Mouse (Mus musculus): ENCODE measurements around the gene Wnt5a. TPM values are rescaled to one million over a fixed set of nuclear protein-coding genes. Genes with fewer than 3 reads are reported as not detected.

Gene Wnt5a
- polyA plus RNA-seq, 1 experiment: not detected

- H3K9me3 ChIP-seq: peaks cover 34% of the 10 kb centered on the region
- TF ChIP-seq FLI1 (IDR thresholded peaks at IDR 0.05; ENCODE audit: low read length): no peak
- TF ChIP-seq GATA1 (IDR thresholded peaks at IDR 0.05; ENCODE audit: borderline replicate concordance, low read length): no peak
- H3K4me3 ChIP-seq (replicated peaks): no peak overlapping the region
- no peaks in the 10 kb centered on the region for H3K36me3 ChIP-seq (replicated peaks; ENCODE audit: low read length)
- no peaks in the 10 kb centered on the region for H3K4me1 ChIP-seq
- H3K27me3 ChIP-seq (replicated peaks): peaks cover 8% of the 10 kb centered on the region
These were observed 13.3 kb downstream of the Wnt5a start for GRCm38 (mm10) chr14:28517631-28518560.

- no peak for TF ChIP-seq GATA1 (IDR thresholded peaks at IDR 0.05; ENCODE audit: borderline replicate concordance, low read length)
- no peak for TF ChIP-seq FLI1 (IDR thresholded peaks at IDR 0.05; ENCODE audit: low read length)
- peaks cover 34% of the 10 kb centered on the region for H3K9me3 ChIP-seq
- no peaks in the 10 kb centered on the region for H3K4me1 ChIP-seq
- peaks cover 2% of the 10 kb centered on the region for H3K27me3 ChIP-seq (replicated peaks)
- no peak overlapping the region for H3K4me3 ChIP-seq (replicated peaks)
- no peaks in the 10 kb centered on the region for H3K36me3 ChIP-seq (replicated peaks; ENCODE audit: low read length)
These were observed 16.6 kb downstream of the Wnt5a start for GRCm38 (mm10) chr14:28521106-28521505.

- Histone ChIP-seq H3K27me3 (replicated peaks) (peaks cover 2% of the 10 kb centered on the region), H3K9me3 (peaks cover 34% of the 10 kb centered on the region), H3K4me3 (replicated peaks) (peak overlapping the region; percentile 18), H3K4me1 (no peaks in the 10 kb centered on the region), H3K36me3 (replicated peaks; ENCODE audit: low read length) (no peaks in the 10 kb centered on the region)
- TF ChIP-seq FLI1 (IDR thresholded peaks at IDR 0.05; ENCODE audit: low read length): no peak
- no peak for TF ChIP-seq GATA1 (IDR thresholded peaks at IDR 0.05; ENCODE audit: borderline replicate concordance, low read length)
These were observed 18.1 kb downstream of the Wnt5a start for GRCm38 (mm10) chr14:28522611-28523010.

GRCm38 (mm10) chr14:28525566-28525965 is 21.0 kb downstream of the Wnt5a start:
- peaks cover 17% of the 10 kb centered on the region for H3K9me3 ChIP-seq
- H3K36me3 ChIP-seq (replicated peaks; ENCODE audit: low read length): no peaks in the 10 kb centered on the region
- no peak overlapping the region for H3K4me3 ChIP-seq (replicated peaks)
- no peaks in the 10 kb centered on the region for H3K4me1 ChIP-seq
- TF ChIP-seq GATA1 (IDR thresholded peaks at IDR 0.05; ENCODE audit: borderline replicate concordance, low read length) (no peak), FLI1 (IDR thresholded peaks at IDR 0.05; ENCODE audit: low read length) (no peak)
- H3K27me3 ChIP-seq (replicated peaks): peaks cover 2% of the 10 kb centered on the region

- peaks cover 24% of the 10 kb centered on the region for H3K9me3 ChIP-seq
- H3K4me1 ChIP-seq: no peaks in the 10 kb centered on the region
- no peak for TF ChIP-seq GATA1 (IDR thresholded peaks at IDR 0.05; ENCODE audit: borderline replicate concordance, low read length)
- TF ChIP-seq FLI1 (IDR thresholded peaks at IDR 0.05; ENCODE audit: low read length): no peak
- no peak overlapping the region for H3K4me3 ChIP-seq (replicated peaks)
- no peaks in the 10 kb centered on the region for H3K36me3 ChIP-seq (replicated peaks; ENCODE audit: low read length)
- no peaks in the 10 kb centered on the region for H3K27me3 ChIP-seq (replicated peaks)
These were observed 23.7 kb downstream of the Wnt5a start for GRCm38 (mm10) chr14:28528151-28528685.

GRCm38 (mm10) chr14:28531531-28531930 is 27.0 kb downstream of the Wnt5a start:
- Histone ChIP-seq H3K4me1 (no peaks in the 10 kb centered on the region), H3K4me3 (replicated peaks) (no peak overlapping the region), H3K9me3 (peaks cover 24% of the 10 kb centered on the region), H3K27me3 (replicated peaks) (no peaks in the 10 kb centered on the region), H3K36me3 (replicated peaks; ENCODE audit: low read length) (no peaks in the 10 kb centered on the region)
- no peak for TF ChIP-seq FLI1 (IDR thresholded peaks at IDR 0.05; ENCODE audit: low read length)
- TF ChIP-seq GATA1 (IDR thresholded peaks at IDR 0.05; ENCODE audit: borderline replicate concordance, low read length): no peak

GRCm38 (mm10) chr14:28532943-28533342 is 28.4 kb downstream of the Wnt5a start:
- no peaks in the 10 kb centered on the region for H3K27me3 ChIP-seq (replicated peaks)
- H3K4me1 ChIP-seq: no peaks in the 10 kb centered on the region
- H3K4me3 ChIP-seq (replicated peaks): no peak overlapping the region
- H3K9me3 ChIP-seq: peaks cover 24% of the 10 kb centered on the region
- no peak for TF ChIP-seq GATA1 (IDR thresholded peaks at IDR 0.05; ENCODE audit: borderline replicate concordance, low read length)
- TF ChIP-seq FLI1 (IDR thresholded peaks at IDR 0.05; ENCODE audit: low read length): no peak
- H3K36me3 ChIP-seq (replicated peaks; ENCODE audit: low read length): no peaks in the 10 kb centered on the region

- Histone ChIP-seq H3K4me1 (no peaks in the 10 kb centered on the region), H3K27me3 (replicated peaks) (no peaks in the 10 kb centered on the region), H3K9me3 (peaks cover 24% of the 10 kb centered on the region), H3K36me3 (replicated peaks; ENCODE audit: low read length) (no peaks in the 10 kb centered on the region), H3K4me3 (replicated peaks) (no peak overlapping the region)
- TF ChIP-seq GATA1 (IDR thresholded peaks at IDR 0.05; ENCODE audit: borderline replicate concordance, low read length) (no peak), FLI1 (IDR thresholded peaks at IDR 0.05; ENCODE audit: low read length) (no peak)
These were observed 29.3 kb downstream of the Wnt5a start for GRCm38 (mm10) chr14:28533876-28534275.

GRCm38 (mm10) chr14:28535814-28536213 is 31.3 kb downstream of the Wnt5a start:
- TF ChIP-seq FLI1 (IDR thresholded peaks at IDR 0.05; ENCODE audit: low read length): no peak
- no peak for TF ChIP-seq GATA1 (IDR thresholded peaks at IDR 0.05; ENCODE audit: borderline replicate concordance, low read length)
- Histone ChIP-seq H3K27me3 (replicated peaks) (no peaks in the 10 kb centered on the region), H3K4me3 (replicated peaks) (no peak overlapping the region), H3K36me3 (replicated peaks; ENCODE audit: low read length) (no peaks in the 10 kb centered on the region), H3K9me3 (peaks cover 21% of the 10 kb centered on the region), H3K4me1 (no peaks in the 10 kb centered on the region)

GRCm38 (mm10) chr14:28539577-28539976 is 35.0 kb downstream of the Wnt5a start:
- TF ChIP-seq FLI1 (IDR thresholded peaks at IDR 0.05; ENCODE audit: low read length) (no peak), GATA1 (IDR thresholded peaks at IDR 0.05; ENCODE audit: borderline replicate concordance, low read length) (no peak)
- no peak overlapping the region for H3K4me3 ChIP-seq (replicated peaks)
- H3K36me3 ChIP-seq (replicated peaks; ENCODE audit: low read length): no peaks in the 10 kb centered on the region
- no peaks in the 10 kb centered on the region for H3K4me1 ChIP-seq
- peaks cover 12% of the 10 kb centered on the region for H3K9me3 ChIP-seq
- H3K27me3 ChIP-seq (replicated peaks): no peaks in the 10 kb centered on the region
